Mouse (Mus musculus) adrenal gland, adult 8-10 months (tissue): Measurements from ENCODE around the gene Suox. TPM values are rescaled to one million over a fixed set of nuclear protein-coding genes. Genes with fewer than 3 reads are reported as not detected.
"Not testable (repeated sequence)": the region's sequence is repeated elsewhere in the genome, so short reads cannot be mapped to it uniquely, and the experiment has no call there.

ENCODE experiments used
- DNase-seq: peaks from one replicate; pipeline ENCODE4 v3.0.0; 2022
- total RNA-seq, 4 experiments: library from RNA; stranded (reverse); gene quantifications; 2 replicates each; pipeline ENCODE4 v1.2.4; 2022

Suox gene
- total RNA-seq, 4 experiments from 2014 or later = 28.7 to 35.1 (median 31.4) TPM

GRCm38 (mm10) chr10:128664808-128665207, 9.1 kb downstream of the Suox start:
- no peak for DNase-seq

DNA sequence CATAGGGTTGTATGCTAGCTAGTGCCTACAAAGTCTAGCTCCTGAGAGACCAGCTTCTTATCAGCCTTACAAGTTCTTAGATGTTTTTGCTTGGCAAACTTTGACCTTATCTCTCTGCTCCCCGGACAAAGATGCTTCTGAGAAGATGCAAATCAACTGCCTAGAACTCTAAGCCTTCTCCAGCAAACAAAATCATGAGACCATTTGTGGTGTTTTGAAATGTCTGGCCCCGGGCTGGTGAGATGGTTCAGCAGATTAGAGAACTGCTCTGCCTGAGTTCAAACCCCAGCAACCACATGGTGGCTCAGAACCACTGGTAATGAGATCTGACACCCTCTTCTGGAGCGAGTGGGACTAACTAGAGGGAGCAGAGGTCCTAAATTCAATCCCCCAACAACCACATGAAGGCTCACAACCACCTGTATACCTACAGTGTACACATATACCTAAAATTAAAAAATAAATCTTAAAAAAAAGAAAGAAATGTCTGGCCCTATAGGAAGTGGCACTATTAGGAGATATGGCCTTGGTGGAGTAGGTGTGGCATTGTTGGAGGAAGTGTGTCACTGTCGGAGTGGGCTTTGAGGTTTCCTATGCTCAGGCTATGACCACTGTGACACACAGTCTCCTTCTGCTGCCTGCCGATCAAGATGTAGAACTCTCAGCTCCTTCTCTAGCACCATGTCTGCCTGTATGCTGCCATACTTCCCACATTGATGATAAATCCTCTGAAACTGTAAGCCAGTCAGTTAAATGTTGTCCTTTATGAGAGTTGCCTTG, 10.2 kb downstream of the Suox start:
- no peak for DNase-seq

DNA sequence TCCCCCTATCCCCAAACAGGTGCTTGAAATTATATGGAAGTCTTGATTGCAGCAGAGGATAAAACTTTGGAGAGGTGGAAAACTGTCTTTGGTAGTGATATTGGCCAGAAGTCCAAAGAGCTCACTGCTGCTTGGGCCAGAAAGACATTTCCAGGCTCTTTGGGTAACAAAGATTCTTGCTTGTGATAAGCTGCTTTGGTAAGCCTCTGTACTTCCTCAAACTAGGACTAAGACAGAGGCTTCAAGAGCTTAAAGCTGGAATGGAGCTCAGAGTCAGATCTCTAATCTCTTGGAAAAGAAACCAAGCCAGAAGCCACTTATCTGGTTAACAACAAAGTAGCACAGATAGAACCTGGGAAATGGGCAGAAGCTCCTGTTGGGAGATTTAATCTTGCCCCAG, 11.4 kb downstream of the Suox start:
- no peak for DNase-seq

- no peak for DNase-seq
Measured at GRCm38 (mm10) chr10:128659490-128659889, 14.4 kb downstream of the Suox start.

- no peak for DNase-seq
Measured at GRCm38 (mm10) chr10:128657844-128658243, 16.0 kb downstream of the Suox start.

DNA sequence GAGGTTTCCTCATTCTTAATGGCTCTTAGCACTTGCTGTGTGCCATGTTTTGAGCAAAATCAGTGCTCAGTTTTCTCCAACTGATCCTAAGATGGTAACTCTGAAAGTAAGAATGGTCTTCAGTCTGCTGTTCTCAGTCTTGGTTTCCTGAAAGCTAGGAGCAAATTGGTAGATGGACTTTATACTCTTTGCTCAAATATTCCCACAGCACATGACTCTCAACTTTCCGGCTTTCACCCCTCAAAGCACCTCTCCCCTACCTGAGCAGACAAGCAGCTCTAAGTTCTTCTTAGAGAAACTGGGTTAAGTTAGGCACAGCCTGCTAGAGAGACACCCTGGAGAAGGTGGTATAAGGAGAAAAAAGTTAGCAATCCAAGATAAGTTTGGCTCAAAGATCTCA, 17.1 kb downstream of the Suox start:
- no peak for DNase-seq

GRCm38 (mm10) chr10:128655254-128655653, 18.6 kb downstream of the Suox start:
- no peak for DNase-seq

GRCm38 (mm10) chr10:128653866-128654265, 20.0 kb downstream of the Suox start:
- no peak for DNase-seq

DNA sequence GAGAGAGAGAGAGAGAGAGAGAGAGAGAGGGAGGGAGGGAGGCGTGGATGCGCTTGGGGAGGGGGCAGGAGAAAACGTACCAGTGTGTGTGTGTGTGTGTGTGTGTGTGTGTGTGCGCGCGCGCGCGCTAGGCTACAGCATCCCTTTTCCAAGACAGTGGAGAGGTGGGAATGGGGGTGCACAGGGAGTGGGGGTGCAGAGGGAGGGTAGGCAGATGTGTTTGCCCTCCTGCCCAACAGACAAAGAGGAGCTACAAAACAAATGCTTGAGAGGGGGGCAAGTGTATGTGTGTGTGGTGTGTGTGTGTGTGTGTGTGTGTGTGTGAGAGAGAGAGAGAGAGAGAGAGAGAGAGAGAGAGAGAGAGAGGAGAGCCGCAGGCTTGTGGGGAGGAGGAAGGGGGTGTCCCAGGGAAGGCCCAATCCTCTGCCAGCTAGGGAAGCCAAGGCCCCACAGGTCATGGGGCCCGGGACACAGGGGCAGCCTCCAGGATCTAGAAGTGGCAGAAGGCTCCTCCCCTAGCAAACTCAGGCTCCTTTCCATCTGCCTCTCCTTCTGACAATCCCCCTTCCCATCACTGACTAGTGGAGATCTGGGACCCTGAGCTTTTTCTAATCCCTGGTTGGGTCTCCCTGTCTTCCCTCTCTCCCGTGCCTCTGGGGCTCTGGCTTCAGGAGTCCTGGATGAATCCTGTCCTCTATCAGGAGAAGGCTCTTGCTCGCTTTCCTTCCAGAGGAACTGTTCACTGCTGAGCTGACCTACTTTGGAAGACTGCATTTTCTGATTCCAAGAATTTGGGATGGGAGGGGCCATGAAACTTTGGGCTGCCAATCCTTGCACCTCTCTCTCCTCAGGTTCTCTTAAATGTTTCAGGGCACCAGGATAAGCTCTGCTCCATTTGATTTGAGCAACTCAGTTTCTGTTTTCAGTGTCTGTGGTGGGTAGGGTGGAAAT, 27.5 kb downstream of the Suox start:
- DNase-seq = no peak

DNA sequence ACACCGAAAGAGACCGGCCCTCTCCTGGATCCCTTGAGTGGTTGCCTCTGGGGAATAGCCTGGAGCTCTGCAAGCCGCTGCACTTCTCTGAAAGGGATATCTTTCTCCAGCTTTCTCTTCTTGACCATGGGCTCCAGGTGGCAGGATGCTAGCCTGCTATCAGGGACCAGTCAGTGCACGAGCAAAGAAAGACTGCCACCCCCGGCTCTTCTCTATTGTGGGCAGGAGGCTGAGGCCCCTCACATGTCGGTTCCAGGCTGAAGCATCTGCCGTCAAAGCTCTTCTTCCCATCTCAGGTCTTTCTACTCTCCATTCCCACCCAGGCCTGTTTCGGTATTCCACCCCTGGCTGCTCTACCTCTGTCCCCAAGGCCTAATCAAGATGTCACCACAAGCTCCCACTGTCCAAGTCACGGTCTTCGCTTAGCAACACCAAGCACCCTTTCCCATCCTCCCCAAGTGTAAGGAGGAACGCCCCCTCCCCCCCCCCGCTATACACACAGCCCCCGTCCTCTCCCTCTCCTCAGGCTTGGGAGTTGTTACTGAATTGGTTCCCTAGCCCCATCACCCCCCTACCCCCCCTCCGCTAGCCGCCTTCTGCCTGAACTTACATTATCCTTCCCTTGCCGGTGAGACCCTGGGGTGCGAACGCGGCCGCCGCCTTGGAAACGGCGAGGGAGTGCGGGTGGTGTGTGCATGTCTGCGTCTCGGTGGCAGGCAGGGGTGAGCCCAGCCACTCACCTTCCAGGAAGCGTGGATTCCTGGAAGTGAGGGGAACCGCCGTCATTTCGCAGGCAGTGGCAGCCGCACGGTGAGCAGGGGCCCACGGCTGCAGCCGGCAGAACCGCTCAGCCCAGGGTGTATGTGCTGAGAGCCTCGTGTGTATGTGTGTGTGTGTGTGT, 28.5 kb downstream of the Suox start, which contains the start of gene Ikzf4:
Gene Ikzf4, minus strand, starts transcription at position 881 of the 901 bp plus-strand sequence.
- no peak for DNase-seq

- no peak for DNase-seq
Measured at GRCm38 (mm10) chr10:128642749-128643148, 31.1 kb downstream of the Suox start.

- no peak for DNase-seq
Measured at GRCm38 (mm10) chr10:128641871-128642270, 32.0 kb downstream of the Suox start.

- DNase-seq = no peak
Measured at GRCm38 (mm10) chr10:128640891-128641290, 33.0 kb downstream of the Suox start.

GRCm38 (mm10) chr10:128639999-128640398, 33.9 kb downstream of the Suox start:
- no peak for DNase-seq

DNA sequence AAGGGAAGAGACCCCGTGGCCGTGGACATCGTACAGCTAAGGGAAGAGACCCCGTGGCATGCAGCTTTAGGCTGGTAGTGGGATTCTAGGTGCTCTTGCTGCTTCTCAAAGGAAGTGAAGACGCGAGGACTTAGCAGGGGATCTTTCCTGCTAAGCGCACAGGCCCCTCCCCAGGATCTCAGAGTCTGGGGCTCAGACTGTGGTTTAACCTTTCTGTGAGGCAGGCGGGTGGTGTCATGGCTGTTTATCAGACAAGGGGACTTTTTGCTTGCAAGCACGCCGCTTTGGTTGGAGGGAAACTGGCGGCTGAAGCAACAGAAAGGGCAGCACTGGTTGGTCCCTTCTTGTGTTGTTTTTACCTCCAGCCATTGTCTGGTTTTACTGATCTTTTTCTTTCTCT, 36.9 kb downstream of the Suox start:
- no peak for DNase-seq

DNA sequence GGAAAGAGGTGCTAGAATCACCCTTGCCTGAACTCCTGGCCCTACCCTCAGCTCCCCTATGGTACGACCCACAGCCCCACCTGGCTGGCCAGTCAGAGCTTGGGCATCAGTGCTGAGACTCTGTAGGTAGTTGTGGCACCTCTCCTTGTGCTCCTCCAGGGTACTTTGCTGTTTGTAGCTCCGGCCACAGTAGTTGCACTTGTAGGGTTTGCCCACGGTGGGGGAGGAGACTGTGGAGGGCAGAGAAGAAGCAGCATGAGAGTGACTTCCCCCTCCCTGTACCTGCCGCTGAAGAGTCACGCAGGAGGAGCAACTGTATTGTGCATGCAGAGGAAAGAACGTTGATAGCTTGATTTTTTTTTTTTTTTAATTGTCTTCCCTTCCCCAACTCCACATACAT, 37.3 kb downstream of the Suox start:
- no peak for DNase-seq

DNA sequence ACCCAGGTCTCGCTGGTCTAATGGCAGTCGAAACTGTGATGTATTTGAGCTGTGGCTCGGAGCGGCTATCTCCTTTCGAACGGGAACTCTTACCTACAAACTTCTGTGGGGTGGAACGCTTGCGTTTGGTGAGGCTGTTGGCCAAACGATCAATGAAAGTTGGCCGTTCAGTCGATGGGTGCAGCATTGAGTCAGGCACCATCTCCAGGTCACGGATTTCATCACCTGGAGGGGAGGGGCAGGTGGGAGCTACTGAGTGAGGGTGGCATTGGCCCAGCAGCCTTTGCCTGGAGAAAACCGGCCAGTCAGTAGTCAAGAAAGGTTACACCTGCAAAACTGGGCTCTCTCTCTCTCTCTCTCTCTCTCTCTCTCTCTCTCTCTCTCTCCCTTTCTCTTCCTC, 38.2 kb downstream of the Suox start:
- DNase-seq = no peak

DNA sequence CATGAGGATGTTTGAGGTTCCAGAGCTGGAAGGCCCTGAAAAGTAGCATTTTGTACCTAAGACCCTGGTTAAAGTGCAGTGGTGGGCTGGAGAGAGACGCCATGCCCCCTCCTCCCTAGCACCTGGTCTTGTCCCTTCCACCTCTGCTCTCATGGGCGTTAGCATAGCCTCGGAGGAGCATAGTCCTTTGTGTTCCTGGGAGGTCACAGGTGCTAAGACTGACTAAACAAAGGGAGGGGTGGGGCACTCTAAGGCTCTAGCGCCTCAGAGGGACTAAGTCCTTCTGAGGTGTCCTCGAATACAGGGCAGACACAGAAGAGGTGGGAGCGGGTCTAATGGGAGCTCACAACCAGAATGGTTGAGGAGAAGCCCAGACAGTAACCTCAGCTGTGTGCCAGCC, 42.3 kb downstream of the Suox start:
- DNase-seq = no peak

- DNase-seq = not testable (repeated sequence)
Measured at GRCm38 (mm10) chr10:128630306-128630705, 43.6 kb downstream of the Suox start.

GRCm38 (mm10) chr10:128629746-128630145, 44.1 kb downstream of the Suox start:
- DNase-seq = no peak

DNA sequence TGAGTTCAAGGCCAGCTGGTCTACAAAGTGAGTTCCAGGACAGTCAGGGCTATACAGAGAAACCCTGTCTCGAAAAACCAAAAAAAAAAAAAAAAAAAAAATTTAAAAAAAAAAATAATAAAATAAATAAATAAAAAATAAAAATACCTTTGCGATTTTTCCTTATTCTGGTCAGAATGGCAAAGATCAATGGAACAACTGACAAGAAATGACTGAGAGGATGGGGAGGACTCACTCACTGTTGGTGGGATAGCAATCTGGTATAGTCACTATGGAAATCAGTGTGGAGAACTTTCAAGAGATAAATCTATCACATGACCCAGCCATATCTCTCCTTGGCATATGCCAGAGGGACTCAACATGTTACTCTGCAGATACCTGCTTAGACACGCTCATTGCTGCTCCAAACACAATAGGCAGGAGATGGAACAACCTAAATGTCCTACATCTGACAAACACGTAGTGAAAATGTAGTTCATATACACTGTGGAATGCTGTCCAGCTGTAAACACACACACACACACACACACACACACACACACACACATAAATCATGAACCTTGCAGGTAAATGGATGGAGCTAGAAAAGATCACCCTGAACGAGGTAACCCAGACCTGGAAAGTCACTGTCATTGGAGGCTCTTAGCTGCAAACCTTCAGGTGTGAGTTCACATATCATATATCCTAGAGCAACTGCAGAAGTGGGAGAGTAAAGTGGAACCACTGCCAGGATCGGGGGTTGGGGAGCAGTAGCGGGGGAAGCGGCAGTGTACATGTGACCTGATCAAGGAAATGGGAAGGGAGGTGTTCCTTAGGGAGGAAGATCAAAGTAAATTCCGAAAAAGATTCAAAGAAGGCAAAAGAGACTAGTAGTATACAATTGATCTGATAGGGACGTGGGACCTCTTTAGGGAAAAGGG, 46.2 kb downstream of the Suox start:
- DNase-seq = no peak
